Mouse (Mus musculus): Measurements from ENCODE around the gene Fam114a1. TPM values are rescaled to one million over a fixed set of nuclear protein-coding genes. Genes with fewer than 3 reads are reported as not detected.

Gene Fam114a1
- polyA plus RNA-seq, 1 experiment from 2014 or later = 14.5 TPM

GRCm38 (mm10) chr5:65011901-65012573 is 42.2 kb downstream of the Fam114a1 start:
- no peak for DNase-seq (ENCODE audit: low spot score)
- H3K36me3 ChIP-seq (replicated peaks) = peaks cover 23% of the 10 kb centered on the region
- 83% methylated on average over 7 of the region's 7 CpGs for WGBS
- no peaks in the 10 kb centered on the region for H3K27me3 ChIP-seq (replicated peaks; ENCODE audit: low read depth, poor library complexity, severe bottlenecking)
- H3K27ac ChIP-seq (replicated peaks) = no peak overlapping the region
- no peak overlapping the region for H3K4me3 ChIP-seq
- H3K4me1 ChIP-seq = peaks cover 9% of the 10 kb centered on the region; the same call in 1 of the 2 replicates
- peaks cover 6% of the 10 kb centered on the region; the same call in 1 of the 2 replicates for H3K9me3 ChIP-seq

GRCm38 (mm10) chr5:65015508-65015907 is 45.6 kb downstream of the Fam114a1 start:
- 92% methylated on average over 3 of the region's 3 CpGs for WGBS
- Histone ChIP-seq H3K4me1 (peaks cover 9% of the 10 kb centered on the region; the same call in 1 of the 2 replicates), H3K27ac (replicated peaks) (no peak overlapping the region), H3K27me3 (replicated peaks; ENCODE audit: low read depth, poor library complexity, severe bottlenecking) (no peaks in the 10 kb centered on the region), H3K36me3 (replicated peaks) (peaks cover 8% of the 10 kb centered on the region; the same call in 1 of the 2 replicates), H3K9me3 (0 out of 2 replicates have a peak, but pooled peaks cover under 1% of the 10 kb centered on the region), H3K4me3 (no peak overlapping the region)
- DNase-seq (ENCODE audit: low spot score) = no peak

- Histone ChIP-seq H3K4me1 (no peaks in the 10 kb centered on the region), H3K27me3 (replicated peaks; ENCODE audit: low read depth, poor library complexity, severe bottlenecking) (no peaks in the 10 kb centered on the region), H3K4me3 (no peak overlapping the region), H3K36me3 (replicated peaks) (peaks cover 13% of the 10 kb centered on the region; the same call in 1 of the 2 replicates), H3K9me3 (no peaks in the 10 kb centered on the region; the same call in 1 of the 2 replicates), H3K27ac (replicated peaks) (no peak overlapping the region)
- WGBS = 85% methylated on average over 8 of the region's 8 CpGs
- DNase-seq (ENCODE audit: low spot score) = no peak
These were observed 49.2 kb downstream of the Fam114a1 start for GRCm38 (mm10) chr5:65019109-65019508.

GRCm38 (mm10) chr5:65019823-65020222 is 50.0 kb downstream of the Fam114a1 start:
- 69% methylated on average over 7 of the region's 7 CpGs for WGBS
- H3K4me1 ChIP-seq = no peaks in the 10 kb centered on the region
- no peaks in the 10 kb centered on the region; the same call in 1 of the 2 replicates for H3K9me3 ChIP-seq
- peaks cover 13% of the 10 kb centered on the region; the same call in 1 of the 2 replicates for H3K36me3 ChIP-seq (replicated peaks)
- H3K27ac ChIP-seq (replicated peaks) = no peak overlapping the region
- H3K27me3 ChIP-seq (replicated peaks; ENCODE audit: low read depth, poor library complexity, severe bottlenecking) = no peaks in the 10 kb centered on the region
- DNase-seq (ENCODE audit: low spot score) = no peak
- no peak overlapping the region for H3K4me3 ChIP-seq

- WGBS = 94% methylated on average over 4 of the region's 4 CpGs
- Histone ChIP-seq H3K27me3 (replicated peaks; ENCODE audit: low read depth, poor library complexity, severe bottlenecking) (no peaks in the 10 kb centered on the region), H3K27ac (replicated peaks) (no peak overlapping the region), H3K4me3 (no peak overlapping the region), H3K9me3 (no peaks in the 10 kb centered on the region; the same call in 1 of the 2 replicates), H3K36me3 (replicated peaks) (peaks cover 13% of the 10 kb centered on the region; the same call in 1 of the 2 replicates), H3K4me1 (no peaks in the 10 kb centered on the region)
- no peak for DNase-seq (ENCODE audit: low spot score)
These were observed 52.1 kb downstream of the Fam114a1 start for GRCm38 (mm10) chr5:65022006-65022405.

GRCm38 (mm10) chr5:65024641-65025040 is 54.8 kb downstream of the Fam114a1 start:
- no peak overlapping the region for H3K4me3 ChIP-seq
- peaks cover 12% of the 10 kb centered on the region for H3K4me1 ChIP-seq
- no peak for DNase-seq (ENCODE audit: low spot score)
- H3K27ac ChIP-seq (replicated peaks) = no peak overlapping the region
- no peaks in the 10 kb centered on the region; the same call in 1 of the 2 replicates for H3K9me3 ChIP-seq
- H3K27me3 ChIP-seq (replicated peaks; ENCODE audit: low read depth, poor library complexity, severe bottlenecking) = no peaks in the 10 kb centered on the region
- peaks cover 13% of the 10 kb centered on the region; the same call in 1 of the 2 replicates for H3K36me3 ChIP-seq (replicated peaks)
- WGBS = 87% methylated on average over 2 of the region's 2 CpGs

- no peak overlapping the region for H3K4me3 ChIP-seq
- H3K36me3 ChIP-seq (replicated peaks) = peaks cover 16% of the 10 kb centered on the region
- 67% methylated on average over 6 of the region's 6 CpGs for WGBS
- no peaks in the 10 kb centered on the region; the same call in 1 of the 2 replicates for H3K9me3 ChIP-seq
- no peaks in the 10 kb centered on the region for H3K27me3 ChIP-seq (replicated peaks; ENCODE audit: low read depth, poor library complexity, severe bottlenecking)
- peaks cover 12% of the 10 kb centered on the region for H3K4me1 ChIP-seq
- no peak overlapping the region for H3K27ac ChIP-seq (replicated peaks)
- DNase-seq (ENCODE audit: low spot score) = no peak
These were observed 56.0 kb downstream of the Fam114a1 start for GRCm38 (mm10) chr5:65025916-65026315.

- peaks cover 12% of the 10 kb centered on the region for H3K4me1 ChIP-seq
- 82% methylated on average over 9 of the region's 9 CpGs for WGBS
- DNase-seq (ENCODE audit: low spot score) = no peak
These were observed 56.9 kb downstream of the Fam114a1 start for GRCm38 (mm10) chr5:65026776-65027175.

GRCm38 (mm10) chr5:65028019-65028418 is 58.1 kb downstream of the Fam114a1 start:
- Histone ChIP-seq H3K36me3 (replicated peaks) (peaks cover 4% of the 10 kb centered on the region; the same call in 1 of the 2 replicates), H3K4me1 (peaks cover 12% of the 10 kb centered on the region), H3K9me3 (no peaks in the 10 kb centered on the region), H3K4me3 (no peak overlapping the region), H3K27ac (replicated peaks) (peak overlapping the region; percentile 57), H3K27me3 (replicated peaks; ENCODE audit: low read depth, poor library complexity, severe bottlenecking) (no peaks in the 10 kb centered on the region)
- WGBS = 40% methylated on average over 9 of the region's 9 CpGs
- DNase-seq (ENCODE audit: low spot score) = no peak

More at GRCm38 (mm10) chr5:65026776-65027175, 56.9 kb downstream of the Fam114a1 start:
- H3K4me3 ChIP-seq = no peak overlapping the region
- no peak overlapping the region for H3K27ac ChIP-seq (replicated peaks)
- peaks cover 13% of the 10 kb centered on the region for H3K36me3 ChIP-seq (replicated peaks)
- no peaks in the 10 kb centered on the region for H3K27me3 ChIP-seq (replicated peaks; ENCODE audit: low read depth, poor library complexity, severe bottlenecking)
- no peaks in the 10 kb centered on the region; the same call in 1 of the 2 replicates for H3K9me3 ChIP-seq

- H3K4me3 ChIP-seq = no peak overlapping the region
- peaks cover 11% of the 10 kb centered on the region for H3K4me1 ChIP-seq
- H3K9me3 ChIP-seq = no peaks in the 10 kb centered on the region
- H3K27ac ChIP-seq (replicated peaks) = no peak overlapping the region
- 78% methylated on average over 13 of the region's 13 CpGs for whole genome bisulfite sequencing
- no peak for DNase-seq (ENCODE audit: low spot score)
- H3K27me3 ChIP-seq (replicated peaks; ENCODE audit: low read depth, poor library complexity, severe bottlenecking) = no peaks in the 10 kb centered on the region
- no peaks in the 10 kb centered on the region for H3K36me3 ChIP-seq (replicated peaks)
These were observed 66.7 kb downstream of the Fam114a1 start for GRCm38 (mm10) chr5:65036597-65036996.

- WGBS = 80% methylated on average over 9 of the region's 9 CpGs
- DNase-seq (ENCODE audit: low spot score) = no peak
- Histone ChIP-seq H3K27ac (replicated peaks) (no peak overlapping the region), H3K4me3 (no peak overlapping the region), H3K9me3 (no peaks in the 10 kb centered on the region), H3K4me1 (peaks cover 11% of the 10 kb centered on the region), H3K27me3 (replicated peaks; ENCODE audit: low read depth, poor library complexity, severe bottlenecking) (no peaks in the 10 kb centered on the region), H3K36me3 (replicated peaks) (no peaks in the 10 kb centered on the region)
These were observed 68.4 kb downstream of the Fam114a1 start for GRCm38 (mm10) chr5:65038305-65038704.

GRCm38 (mm10) chr5:65038811-65039571 is 69.1 kb downstream of the Fam114a1 start:
- H3K4me1 ChIP-seq = peaks cover 11% of the 10 kb centered on the region
- H3K4me3 ChIP-seq = no peak overlapping the region
- 0 out of 2 replicates have a peak overlapping the region, but pooled peaks have one; percentile 26 for H3K27ac ChIP-seq (replicated peaks)
- no peaks in the 10 kb centered on the region for H3K9me3 ChIP-seq
- 78% methylated on average over 11 of the region's 11 CpGs for WGBS
- H3K36me3 ChIP-seq (replicated peaks) = no peaks in the 10 kb centered on the region
- H3K27me3 ChIP-seq (replicated peaks; ENCODE audit: low read depth, poor library complexity, severe bottlenecking) = no peaks in the 10 kb centered on the region
- no peak for DNase-seq (ENCODE audit: low spot score)
